Mouse (Mus musculus) embryo, embryonic 11.5 days (tissue): ENCODE results near the gene Gm27021.

ENCODE experiments used
- DNase-seq: peaks from one replicate; pipeline ENCODE4 v3.0.0-alpha.2; 2012; ENCODE audit warnings: low read depth, low spot score

The Gm27021 gene

DNA sequence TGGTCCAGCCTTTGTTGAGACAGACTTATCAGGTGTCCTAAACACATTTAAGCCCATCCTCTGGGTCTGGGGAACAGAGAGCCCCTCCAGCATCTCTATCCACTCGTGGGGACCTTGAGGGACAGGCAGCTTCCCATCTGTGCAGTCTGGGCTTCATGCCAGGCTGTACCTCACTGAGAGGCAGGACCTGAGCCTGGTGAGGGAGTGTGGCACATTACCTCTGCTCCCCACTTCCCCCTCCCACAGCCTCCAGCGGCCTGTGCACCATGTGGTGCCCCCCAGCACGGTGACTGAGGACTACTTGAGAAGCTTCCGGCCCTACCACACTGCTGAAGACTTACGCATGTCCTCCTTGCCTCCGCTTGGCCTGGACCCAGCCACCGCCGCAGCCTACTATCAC lies 101.2 kb downstream of the Gm27021 start:
- no peak for DNase-seq

DNA sequence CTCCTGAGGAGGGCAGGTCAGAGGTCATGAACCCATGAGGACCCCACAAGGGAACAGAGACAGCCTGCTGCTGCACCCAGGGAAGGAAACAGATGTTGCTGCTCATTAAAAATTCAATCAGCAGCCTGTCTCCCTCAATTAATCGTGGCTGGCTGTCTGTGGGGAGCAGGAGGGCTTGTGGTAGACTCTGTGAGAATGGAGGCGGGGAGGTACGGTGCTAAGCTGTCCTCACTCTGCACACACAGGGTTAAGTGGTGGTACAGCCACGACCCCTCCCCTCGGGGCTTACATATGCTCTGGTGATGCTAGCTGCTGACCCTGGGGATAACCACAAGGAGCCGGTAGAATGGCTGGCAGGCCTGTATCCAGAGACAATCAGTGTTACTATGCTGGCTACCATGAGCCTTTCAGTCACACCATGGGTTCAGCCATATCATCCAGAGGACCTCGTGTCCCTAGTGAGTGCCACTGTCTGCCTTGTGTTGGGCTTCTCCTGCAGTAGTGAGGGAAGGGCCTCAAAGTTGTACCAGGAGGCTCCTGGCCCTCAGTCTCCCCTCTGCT lies 102.6 kb downstream of the Gm27021 start:
- no peak for DNase-seq

GRCm38 (mm10) chr8:120563851-120564837 lies 103.7 kb downstream of the Gm27021 start:
- no peak for DNase-seq

DNA sequence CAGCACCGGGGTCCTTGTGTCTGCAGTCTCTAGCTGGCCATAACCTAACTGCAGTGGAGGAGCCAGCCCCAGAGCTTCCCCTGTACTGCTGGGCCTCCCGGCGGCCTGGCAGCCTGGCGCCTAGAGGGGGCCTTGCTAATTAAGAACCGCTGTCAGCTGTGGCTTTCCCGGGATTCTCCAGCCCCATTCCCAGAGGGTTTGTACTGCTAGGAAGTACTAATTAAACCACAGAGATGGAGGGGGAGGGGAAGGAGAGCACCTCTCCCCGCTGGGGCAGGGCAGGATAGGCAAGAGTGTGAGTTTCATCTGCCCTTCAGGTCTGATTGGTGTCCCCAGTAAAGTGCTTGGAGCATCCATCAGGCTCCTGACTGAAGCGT lies 104.5 kb downstream of the Gm27021 start:
- DNase-seq = no peak

- DNase-seq = no peak
Measured at GRCm38 (mm10) chr8:120562680-120563347, 105.1 kb downstream of the Gm27021 start.

- no peak for DNase-seq
Measured at GRCm38 (mm10) chr8:120561539-120562435, 106.1 kb downstream of the Gm27021 start.

DNA sequence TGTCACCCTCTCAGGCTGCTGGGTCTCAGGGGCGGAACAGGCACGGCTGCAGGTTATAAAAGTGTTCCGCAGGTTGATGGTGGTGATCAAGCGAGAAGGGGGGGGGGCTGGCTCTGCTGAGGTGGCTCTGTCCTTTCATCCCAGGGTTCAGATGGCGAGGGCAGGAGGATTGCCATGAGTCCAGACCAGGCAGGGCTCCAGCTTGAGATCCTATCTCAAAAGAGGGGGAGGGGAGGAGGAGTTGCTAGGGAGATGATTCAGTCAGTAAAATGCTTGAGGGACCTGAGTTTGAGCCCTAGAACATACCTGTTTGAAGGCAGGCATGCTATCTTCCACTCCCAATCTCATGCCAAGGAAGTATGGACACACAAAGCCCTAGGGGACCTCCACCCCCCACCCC lies 107.3 kb downstream of the Gm27021 start:
- no peak for DNase-seq

DNA sequence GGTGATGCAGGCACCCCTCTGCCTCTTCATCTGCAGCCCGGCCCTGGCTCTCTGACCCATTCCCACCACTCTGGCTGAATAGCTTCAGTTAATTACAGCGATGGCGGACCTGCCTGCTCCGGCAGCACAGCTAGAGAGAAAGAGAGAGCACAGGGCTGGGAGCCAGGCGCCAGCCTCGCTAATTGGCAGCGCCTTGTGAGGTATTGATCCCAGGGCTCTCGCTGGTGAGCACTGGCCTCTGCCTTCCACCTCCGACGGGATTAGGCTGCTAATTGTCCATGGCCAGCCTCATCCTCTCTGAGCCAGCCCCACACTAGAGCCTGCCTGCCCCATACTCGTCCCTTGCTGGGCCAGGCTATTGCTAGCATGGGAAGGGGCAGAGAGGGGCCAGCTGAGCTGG lies 108.2 kb downstream of the Gm27021 start:
- DNase-seq = no peak
